Mouse (Mus musculus): ENCODE measurements at regions not wholly inside any gene's neighbourhood (a gene's known extent, or its start where the extent isn't known, plus 50 kb on each side); places are given as distances from the start of the nearest gene placed in this dataset.

GRCm38 (mm10) chr14:113566885-113567284 lies 252.5 kb downstream of the Tpm3-rs7 start:
- H3K4me1 ChIP-seq (replicated peaks; ENCODE audit: control insufficient read depth, insufficient read depth, low read length) = no peaks in the 10 kb centered on the region
- no peak overlapping the region for H3K4me2 ChIP-seq (replicated peaks; ENCODE audit: low read depth, low read length)
- H3K36me3 ChIP-seq (ENCODE audit: control insufficient read depth, insufficient read depth, low read length) = no peaks in the 10 kb centered on the region
- no peak overlapping the region for H3K9ac ChIP-seq (ENCODE audit: low read depth, low read length)
- WGBS = 89% methylated on average over 1 of the region's 1 CpGs
- no peaks in the 10 kb centered on the region for H3K27me3 ChIP-seq (ENCODE audit: control insufficient read depth, insufficient read depth, low read length)
- 0 out of 2 replicates have a peak, but pooled peaks have one; percentile 53 for ATAC-seq (ENCODE audit: low FRiP score)
- DNase-seq (ENCODE audit: low spot score) = no peak
- no peak overlapping the region for H3K4me3 ChIP-seq (ENCODE audit: low read depth, low read length)
- H3K9me3 ChIP-seq (ENCODE audit: control insufficient read depth, low read length) = no peaks in the 10 kb centered on the region
- no peak overlapping the region for H3K27ac ChIP-seq (ENCODE audit: low read depth, low read length)

- H3K4me2 ChIP-seq (replicated peaks; ENCODE audit: low read depth, low read length) = no peak overlapping the region
- peak; percentile 9 for DNase-seq (ENCODE audit: low spot score)
Measured at GRCm38 (mm10) chr14:113590811-113591210, 276.4 kb downstream of the Tpm3-rs7 start.

GRCm38 (mm10) chr14:113627115-113627514 lies 312.7 kb downstream of the Tpm3-rs7 start:
- DNase-seq (ENCODE audit: low spot score) = no peak
- H3K4me2 ChIP-seq (replicated peaks; ENCODE audit: low read depth, low read length) = no peak overlapping the region
- H3K36me3 ChIP-seq (ENCODE audit: control insufficient read depth, insufficient read depth, low read length) = no peaks in the 10 kb centered on the region
- no peaks in the 10 kb centered on the region for H3K9me3 ChIP-seq (ENCODE audit: control insufficient read depth, low read length)
- H3K4me1 ChIP-seq (replicated peaks; ENCODE audit: control insufficient read depth, insufficient read depth, low read length) = no peaks in the 10 kb centered on the region
- no peak overlapping the region for H3K27ac ChIP-seq (ENCODE audit: low read depth, low read length)
- no peak overlapping the region for H3K9ac ChIP-seq (ENCODE audit: low read depth, low read length)
- 0 out of 2 replicates have a peak, but pooled peaks cover 2% of the 10 kb centered on the region for H3K27me3 ChIP-seq (ENCODE audit: control insufficient read depth, insufficient read depth, low read length)
- H3K4me3 ChIP-seq (ENCODE audit: low read depth, low read length) = no peak overlapping the region
- no peak for ATAC-seq (ENCODE audit: low FRiP score)
- 91% methylated on average over 2 of the region's 2 CpGs for WGBS

More at GRCm38 (mm10) chr14:113590811-113591210, 276.4 kb downstream of the Tpm3-rs7 start:
- Histone ChIP-seq H3K4me1 (replicated peaks; ENCODE audit: control insufficient read depth, insufficient read depth, low read length) (no peaks in the 10 kb centered on the region), H3K9me3 (ENCODE audit: control insufficient read depth, low read length) (no peaks in the 10 kb centered on the region), H3K27me3 (ENCODE audit: control insufficient read depth, insufficient read depth, low read length) (no peaks in the 10 kb centered on the region), H3K27ac (ENCODE audit: low read depth, low read length) (no peak overlapping the region), H3K36me3 (ENCODE audit: control insufficient read depth, insufficient read depth, low read length) (no peaks in the 10 kb centered on the region), H3K9ac (ENCODE audit: low read depth, low read length) (no peak overlapping the region), H3K4me3 (ENCODE audit: low read depth, low read length) (no peak overlapping the region)
- 67% methylated on average over 5 of the region's 5 CpGs for WGBS
- no peak for ATAC-seq (ENCODE audit: low FRiP score)

GRCm38 (mm10) chr14:113651296-113651695 lies 336.9 kb downstream of the Tpm3-rs7 start:
- Histone ChIP-seq H3K36me3 (ENCODE audit: control insufficient read depth, insufficient read depth, low read length) (no peaks in the 10 kb centered on the region), H3K4me2 (replicated peaks; ENCODE audit: low read depth, low read length) (no peak overlapping the region), H3K27ac (ENCODE audit: low read depth, low read length) (no peak overlapping the region), H3K9me3 (ENCODE audit: control insufficient read depth, low read length) (no peaks in the 10 kb centered on the region), H3K4me1 (replicated peaks; ENCODE audit: control insufficient read depth, insufficient read depth, low read length) (no peaks in the 10 kb centered on the region), H3K4me3 (ENCODE audit: low read depth, low read length) (no peak overlapping the region), H3K9ac (ENCODE audit: low read depth, low read length) (no peak overlapping the region), H3K27me3 (ENCODE audit: control insufficient read depth, insufficient read depth, low read length) (no peaks in the 10 kb centered on the region)
- WGBS = 75% methylated on average over 5 of the region's 5 CpGs
- DNase-seq (ENCODE audit: low spot score) (no peak), ATAC-seq (ENCODE audit: low FRiP score) (peak; percentile 30; the same call in 1 of the 2 replicates)

GRCm38 (mm10) chr14:113656864-113657263 lies 342.5 kb downstream of the Tpm3-rs7 start:
- H3K4me2 ChIP-seq (replicated peaks; ENCODE audit: low read depth, low read length) = no peak overlapping the region
- DNase-seq (ENCODE audit: low spot score) = no peak

GRCm38 (mm10) chr14:113668660-113669059 lies 354.3 kb downstream of the Tpm3-rs7 start:
- no peak overlapping the region for H3K4me2 ChIP-seq (replicated peaks; ENCODE audit: low read depth, low read length)
- no peak overlapping the region for H3K27ac ChIP-seq (ENCODE audit: low read depth, low read length)
- DNase-seq (ENCODE audit: low spot score) = no peak
- H3K36me3 ChIP-seq (ENCODE audit: control insufficient read depth, insufficient read depth, low read length) = no peaks in the 10 kb centered on the region
- H3K4me3 ChIP-seq (ENCODE audit: low read depth, low read length) = no peak overlapping the region
- no peaks in the 10 kb centered on the region for H3K4me1 ChIP-seq (replicated peaks; ENCODE audit: control insufficient read depth, insufficient read depth, low read length)
- H3K9me3 ChIP-seq (ENCODE audit: control insufficient read depth, low read length) = no peaks in the 10 kb centered on the region
- H3K27me3 ChIP-seq (ENCODE audit: control insufficient read depth, insufficient read depth, low read length) = no peaks in the 10 kb centered on the region
- 84% methylated on average over 1 of the region's 1 CpGs for WGBS
- ATAC-seq (ENCODE audit: low FRiP score) = no peak
- H3K9ac ChIP-seq (ENCODE audit: low read depth, low read length) = no peak overlapping the region

More at GRCm38 (mm10) chr14:113656864-113657263, 342.5 kb downstream of the Tpm3-rs7 start:
- no peaks in the 10 kb centered on the region for H3K27me3 ChIP-seq (ENCODE audit: control insufficient read depth, insufficient read depth, low read length)
- H3K4me1 ChIP-seq (replicated peaks; ENCODE audit: control insufficient read depth, insufficient read depth, low read length) = no peaks in the 10 kb centered on the region
- H3K9ac ChIP-seq (ENCODE audit: low read depth, low read length) = no peak overlapping the region
- no peaks in the 10 kb centered on the region for H3K9me3 ChIP-seq (ENCODE audit: control insufficient read depth, low read length)
- no peak for ATAC-seq (ENCODE audit: low FRiP score)
- H3K4me3 ChIP-seq (ENCODE audit: low read depth, low read length) = no peak overlapping the region
- no peak overlapping the region for H3K27ac ChIP-seq (ENCODE audit: low read depth, low read length)
- WGBS = 44% methylated on average over 1 of the region's 1 CpGs
- H3K36me3 ChIP-seq (ENCODE audit: control insufficient read depth, insufficient read depth, low read length) = no peaks in the 10 kb centered on the region

GRCm38 (mm10) chr14:113669386-113669785 lies 355.0 kb downstream of the Tpm3-rs7 start:
- DNase-seq (ENCODE audit: low spot score) (no peak), ATAC-seq (ENCODE audit: low FRiP score) (no peak)
- Histone ChIP-seq H3K36me3 (ENCODE audit: control insufficient read depth, insufficient read depth, low read length) (no peaks in the 10 kb centered on the region), H3K9ac (ENCODE audit: low read depth, low read length) (no peak overlapping the region), H3K4me1 (replicated peaks; ENCODE audit: control insufficient read depth, insufficient read depth, low read length) (no peaks in the 10 kb centered on the region), H3K27ac (ENCODE audit: low read depth, low read length) (no peak overlapping the region), H3K27me3 (ENCODE audit: control insufficient read depth, insufficient read depth, low read length) (no peaks in the 10 kb centered on the region), H3K4me2 (replicated peaks; ENCODE audit: low read depth, low read length) (no peak overlapping the region), H3K4me3 (ENCODE audit: low read depth, low read length) (no peak overlapping the region), H3K9me3 (ENCODE audit: control insufficient read depth, low read length) (no peaks in the 10 kb centered on the region)
- 89% methylated on average over 2 of the region's 2 CpGs for WGBS

- 76% methylated on average over 2 of the region's 2 CpGs for WGBS
- DNase-seq (ENCODE audit: low spot score) = no peak
- ATAC-seq (ENCODE audit: low FRiP score) = no peak
- no peak overlapping the region for H3K4me2 ChIP-seq (replicated peaks; ENCODE audit: low read depth, low read length)
- H3K4me3 ChIP-seq (ENCODE audit: low read depth, low read length) = no peak overlapping the region
- H3K9me3 ChIP-seq (ENCODE audit: control insufficient read depth, low read length) = no peaks in the 10 kb centered on the region
- H3K9ac ChIP-seq (ENCODE audit: low read depth, low read length) = no peak overlapping the region
- no peaks in the 10 kb centered on the region for H3K27me3 ChIP-seq (ENCODE audit: control insufficient read depth, insufficient read depth, low read length)
- H3K36me3 ChIP-seq (ENCODE audit: control insufficient read depth, insufficient read depth, low read length) = no peaks in the 10 kb centered on the region
- no peak overlapping the region for H3K27ac ChIP-seq (ENCODE audit: low read depth, low read length)
- H3K4me1 ChIP-seq (replicated peaks; ENCODE audit: control insufficient read depth, insufficient read depth, low read length) = no peaks in the 10 kb centered on the region
Measured at GRCm38 (mm10) chr14:113710953-113711352, 396.5 kb downstream of the Tpm3-rs7 start.
